27 mouse cellular contexts compared by ENCODE assay signal in the genomic region with DNA sequence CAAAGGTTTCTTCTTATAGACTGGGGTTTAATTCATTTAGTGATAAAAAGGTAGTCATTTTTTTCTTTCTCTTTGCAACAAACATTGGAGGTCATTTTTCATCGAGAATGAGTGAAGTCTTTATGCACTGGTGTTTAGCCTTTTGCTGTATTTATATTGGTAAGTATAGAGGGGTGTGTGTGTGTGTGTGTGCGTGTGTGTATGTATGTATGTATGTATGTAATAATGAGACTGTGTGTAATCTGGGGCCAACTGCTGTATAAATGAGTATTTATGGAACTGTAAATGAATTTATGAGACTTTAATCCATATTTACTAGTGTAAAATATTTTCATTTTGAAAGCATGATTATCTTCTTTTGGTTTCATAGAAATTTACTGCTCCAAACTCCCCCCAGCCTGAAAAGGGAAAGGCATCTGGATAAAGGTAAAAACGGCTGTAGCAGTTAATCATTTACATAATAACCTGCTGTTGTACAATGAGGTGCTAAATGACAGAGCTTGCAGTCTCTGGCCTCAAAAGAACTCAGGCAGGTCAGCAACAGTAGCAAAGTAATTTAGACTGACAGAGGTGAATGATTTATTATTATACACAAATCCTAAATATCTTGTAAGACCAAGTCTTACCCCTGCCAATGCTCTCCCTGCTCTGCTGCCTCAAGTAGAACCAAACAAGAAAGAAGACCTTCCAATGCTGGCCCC. TPM values are rescaled to one million over a fixed set of nuclear protein-coding genes. Genes with fewer than 3 reads are reported as not detected.
DNase-seq lines count a peak whose midpoint lies in the region; ATAC-seq lines count a peak whose summit lies in the region.
"Had no signal": no experiment of that assay in that cellular context is flagged by ENCODE, and none has a peak within 500 bp of the region (broad histone marks: within the 10 kb centered on the region; RNA-seq: fewer than 3 reads in every experiment).

No protein-coding gene starts in this region.

- no peaks in the 10 kb centered on the region for H3K4me1 ChIP-seq in kidney, embryonic 14.5 days (ENCODE audit: control insufficient read depth, insufficient read depth, low read length)
- no peaks in the 10 kb centered on the region for H3K4me1 ChIP-seq in intestine, embryonic 14.5 days (replicated peaks; ENCODE audit: control insufficient read depth, insufficient read depth, low read length)
- no peaks in the 10 kb centered on the region for H3K4me1 ChIP-seq in intestine, embryonic 16.5 days (ENCODE audit: control insufficient read depth, insufficient read depth, low read length)
- H3K4me1 ChIP-seq in stomach, embryonic 15.5 days, result no peaks in the 10 kb centered on the region
- no peaks in the 10 kb centered on the region for H3K4me1 ChIP-seq in forebrain, embryonic 10.5 days
- H3K4me1 ChIP-seq: embryonic facial prominence, embryonic 10.5 days; embryonic facial prominence, embryonic 12.5 days; forebrain, embryonic 12.5 days had no signal

- H3K9me3 ChIP-seq in kidney, embryonic 14.5 days (ENCODE audit: control insufficient read depth, low read length), result peaks cover 3% of the 10 kb centered on the region; the same call in 1 of the 2 replicates
- H3K9me3 ChIP-seq in intestine, embryonic 14.5 days (ENCODE audit: control insufficient read depth, low read length), result no peaks in the 10 kb centered on the region
- H3K9me3 ChIP-seq in intestine, embryonic 16.5 days (ENCODE audit: control insufficient read depth, low read length), result no peaks in the 10 kb centered on the region
- H3K9me3 ChIP-seq in stomach, embryonic 15.5 days, result no peaks in the 10 kb centered on the region
- H3K9me3 ChIP-seq in forebrain, embryonic 10.5 days, result peaks cover 23% of the 10 kb centered on the region
- H3K9me3 ChIP-seq: G1E had no signal

- no peaks in the 10 kb centered on the region for H3K27me3 ChIP-seq in kidney, embryonic 14.5 days (ENCODE audit: control insufficient read depth, insufficient read depth, low read length)
- no peaks in the 10 kb centered on the region for H3K27me3 ChIP-seq in intestine, embryonic 14.5 days (replicated peaks; ENCODE audit: control insufficient read depth, insufficient read depth, low read length)
- no peaks in the 10 kb centered on the region for H3K27me3 ChIP-seq in intestine, embryonic 16.5 days (replicated peaks; ENCODE audit: control insufficient read depth, insufficient read depth, low read length)
- H3K27me3 ChIP-seq in stomach, embryonic 15.5 days (replicated peaks), result no peaks in the 10 kb centered on the region
- H3K27me3 ChIP-seq in forebrain, embryonic 10.5 days (ENCODE audit: poor library complexity, severe bottlenecking), result no peaks in the 10 kb centered on the region
- H3K27me3 ChIP-seq: CH12.LX; embryonic facial prominence, embryonic 12.5 days; forebrain, embryonic 12.5 days; Patski had no signal

- peak; percentile 15 for DNase-seq in kidney, adult 9 months
- DNase-seq in intestine, embryonic 14.5 days (ENCODE audit: low spot score), result no peak
- DNase-seq in thymus, postnatal 4 days, result no peak
- DNase-seq in adrenal gland, postnatal 25 days, result no peak
- no peak for DNase-seq in forebrain, embryonic 10.5 days (ENCODE audit: extremely low spot score, low spot score)
- DNase-seq: adrenal gland, adult 2 months; adrenal gland, postnatal 10 days; adrenal gland, postnatal 36 days; B cell, adult 2 months; cerebellum, adult 11-12 months; cerebellum, adult 2 months; cerebellum, adult 9-10 months; cerebellum, postnatal 10 days; cerebellum, postnatal 25 days had no signal

- WGBS in kidney, embryonic 14.5 days, result 70% methylated on average over 3 of the region's 3 CpGs
- WGBS in intestine, embryonic 14.5 days, result 45% methylated on average over 3 of the region's 3 CpGs
- 56% methylated on average over 3 of the region's 3 CpGs for WGBS in intestine, embryonic 16.5 days
- WGBS in stomach, embryonic 15.5 days, result 58% methylated on average over 3 of the region's 3 CpGs
- WGBS in forebrain, embryonic 10.5 days, result 84% methylated on average over 3 of the region's 3 CpGs

- H3K9ac ChIP-seq in kidney, embryonic 14.5 days (ENCODE audit: low read depth, low read length), result no peak overlapping the region
- no peak overlapping the region for H3K9ac ChIP-seq in intestine, embryonic 14.5 days (ENCODE audit: low read length)
- H3K9ac ChIP-seq in intestine, embryonic 16.5 days (ENCODE audit: low read depth, low read length), result no peak overlapping the region
- no peak overlapping the region for H3K9ac ChIP-seq in stomach, embryonic 15.5 days
- H3K9ac ChIP-seq: embryonic facial prominence, embryonic 12.5 days; forebrain, embryonic 12.5 days had no signal

- no peak overlapping the region for H3K4me3 ChIP-seq in kidney, embryonic 14.5 days (ENCODE audit: low read length)
- no peak overlapping the region for H3K4me3 ChIP-seq in intestine, embryonic 14.5 days (ENCODE audit: low read depth, low read length)
- no peak overlapping the region for H3K4me3 ChIP-seq in intestine, embryonic 16.5 days (ENCODE audit: low read length)
- no peak overlapping the region for H3K4me3 ChIP-seq in stomach, embryonic 15.5 days (replicated peaks)
- H3K4me3 ChIP-seq in forebrain, embryonic 10.5 days, result no peak overlapping the region
- H3K4me3 ChIP-seq: embryonic facial prominence, embryonic 10.5 days; embryonic facial prominence, embryonic 12.5 days; forebrain, embryonic 12.5 days had no signal

- no peak overlapping the region for H3K4me2 ChIP-seq in kidney, embryonic 14.5 days (replicated peaks; ENCODE audit: low read depth, low read length)
- H3K4me2 ChIP-seq in intestine, embryonic 14.5 days (ENCODE audit: low read length), result no peak overlapping the region
- no peak overlapping the region for H3K4me2 ChIP-seq in intestine, embryonic 16.5 days (ENCODE audit: low read depth, low read length)
- H3K4me2 ChIP-seq in stomach, embryonic 15.5 days, result no peak overlapping the region
- H3K4me2 ChIP-seq: embryonic facial prominence, embryonic 12.5 days; forebrain, embryonic 12.5 days had no signal

- no peak overlapping the region for H3K27ac ChIP-seq in kidney, embryonic 14.5 days (ENCODE audit: low read depth, low read length)
- H3K27ac ChIP-seq in intestine, embryonic 14.5 days (ENCODE audit: low read depth), result no peak overlapping the region
- no peak overlapping the region for H3K27ac ChIP-seq in intestine, embryonic 16.5 days (ENCODE audit: low read length)
- no peak overlapping the region for H3K27ac ChIP-seq in stomach, embryonic 15.5 days
- H3K27ac ChIP-seq in forebrain, embryonic 10.5 days, result no peak overlapping the region
- H3K27ac ChIP-seq: embryonic facial prominence, embryonic 10.5 days; embryonic facial prominence, embryonic 12.5 days; forebrain, embryonic 12.5 days had no signal

- no peaks in the 10 kb centered on the region for H3K36me3 ChIP-seq in kidney, embryonic 14.5 days (ENCODE audit: control insufficient read depth, insufficient read depth, low read length)
- H3K36me3 ChIP-seq in intestine, embryonic 14.5 days (ENCODE audit: control insufficient read depth, insufficient read depth, low read length), result no peaks in the 10 kb centered on the region
- no peaks in the 10 kb centered on the region for H3K36me3 ChIP-seq in intestine, embryonic 16.5 days (ENCODE audit: control insufficient read depth, insufficient read depth, low read length)
- H3K36me3 ChIP-seq in stomach, embryonic 15.5 days, result no peaks in the 10 kb centered on the region
- no peaks in the 10 kb centered on the region for H3K36me3 ChIP-seq in forebrain, embryonic 10.5 days (replicated peaks)
- H3K36me3 ChIP-seq: embryonic facial prominence, embryonic 10.5 days; embryonic facial prominence, embryonic 12.5 days; forebrain, embryonic 12.5 days; G1E had no signal

- ATAC-seq in kidney, embryonic 14.5 days (ENCODE audit: low FRiP score, low TSS enrichment), result no peak
- ATAC-seq in intestine, embryonic 14.5 days (replicated peaks; ENCODE audit: low FRiP score, low TSS enrichment, low read depth), result peak; percentile 83
- peak; percentile 93 for ATAC-seq in intestine, embryonic 16.5 days
- peak; percentile 81 for ATAC-seq in stomach, embryonic 15.5 days (ENCODE audit: insufficient read depth, low FRiP score, low read depth)
- ATAC-seq: CD4-positive, CD25-positive, alpha-beta regulatory T cell, adult 4 months; forebrain, embryonic 14.5 days; forebrain, embryonic 16.5 days; Patski had no signal

RNA-seq across cellular contexts. Expression of a gene that starts 15.2 kb away (rescaled TPM):
- polyA plus RNA-seq in kidney, embryonic 14.5 days (2014; fragmentation: Nextera tagmentation; extraction: Ambion mirVana), result not detected in 2 replicates
- polyA plus RNA-seq in intestine, embryonic 14.5 days (2014; fragmentation: Nextera tagmentation; extraction: Ambion mirVana), result not detected in 2 replicates
- polyA plus RNA-seq in intestine, embryonic 16.5 days (2015; fragmentation: Nextera tagmentation; extraction: Ambion mirVana), result not detected in 2 replicates
- polyA plus RNA-seq in stomach, embryonic 15.5 days (2015; fragmentation: Nextera tagmentation; extraction: Ambion mirVana), result 0.08 and 0.14 TPM in 2 replicates
- not detected in 2 replicates for total RNA-seq in adrenal gland, postnatal 25 days (2021)
- not detected in 2 replicates for polyA plus RNA-seq in forebrain, embryonic 10.5 days (2016; fragmentation: Nextera tagmentation; extraction: Ambion mirVana)
- total RNA-seq: adrenal gland, adult 2 months; adrenal gland, postnatal 10 days; adrenal gland, postnatal 36 days; CH12.LX; G1E had no signal
- polyA plus RNA-seq: adrenal gland, adult 2 months; CD4-positive, CD25-positive, alpha-beta regulatory T cell, adult 4 months; cerebellum, adult 2 months; cortical plate, adult 2 months; embryonic facial prominence, embryonic 10.5 days; embryonic facial prominence, embryonic 12.5 days; forebrain, embryonic 12.5 days; forebrain, embryonic 14.5 days; forebrain, embryonic 16.5 days; G1E; Patski had no signal
